Mouse (Mus musculus) liver, adult 2 months (tissue): Measurements from ENCODE around the gene Mtx3. TPM values are rescaled to one million over a fixed set of nuclear protein-coding genes. Genes with fewer than 3 reads are reported as not detected.

Experiments
- DNase-seq: peaks from one replicate; pipeline ENCODE4 v3.0.0-alpha.2; 2011; ENCODE audit warnings: low read depth, low spot score; ENCODE audit errors: extremely low read depth
- H3K27ac ChIP-seq: fragments of 200-500 bp; replicated peaks from 2 replicates; pipeline ENCODE4 v1.5.1; 2012; ENCODE audit warnings: low read depth, mild to moderate bottlenecking, control low read depth, inconsistent platforms, low read length; ENCODE audit not compliant: insufficient read depth
- H3K27me3 ChIP-seq: fragments of 200-500 bp; 2 replicates; pipeline ENCODE4 v1.6.1; 2012; ENCODE audit warnings: mild to moderate bottlenecking, moderate library complexity, low read length, inconsistent platforms; ENCODE audit not compliant: control insufficient read depth, insufficient read depth
- H3K36me3 ChIP-seq: fragments of 200-500 bp; 2 replicates; pipeline ENCODE4 v1.6.1; 2012; ENCODE audit warnings: low read length, inconsistent platforms; ENCODE audit not compliant: control insufficient read depth, insufficient read depth
- H3K4me1 ChIP-seq: fragments of 200-500 bp; 2 replicates; pipeline ENCODE4 v1.6.1; 2011; ENCODE audit warnings: low read length; ENCODE audit not compliant: control insufficient read depth, insufficient read depth
- H3K4me3 ChIP-seq: fragments of 200-500 bp; 2 replicates; pipeline ENCODE4 v1.5.1; 2011; ENCODE audit warnings: low read depth, mild to moderate bottlenecking, control low read depth, low read length, moderate library complexity; ENCODE audit not compliant: insufficient read depth
- H3K79me2 ChIP-seq: fragments of 200-500 bp; 2 replicates; pipeline ENCODE4 v1.6.1; 2012; ENCODE audit warnings: inconsistent platforms, mild to moderate bottlenecking, low read length, moderate library complexity; ENCODE audit not compliant: control insufficient read depth, insufficient read depth
- H3K9ac ChIP-seq: fragments of 200-500 bp; 2 replicates; pipeline ENCODE4 v1.6.1; 2012; ENCODE audit warnings: low read depth, mild to moderate bottlenecking, control low read depth, inconsistent platforms, low read length
- CTCF ChIP-seq: fragments of 200-500 bp; IDR thresholded peaks from 2 replicates; pipeline ENCODE4 v1.5.1; 2011; ENCODE audit warnings: low read depth, low read length, control low read depth
- POLR2A ChIP-seq: fragments of 200-500 bp; IDR thresholded peaks from 2 replicates; pipeline ENCODE4 v1.6.1; 2011; ENCODE audit warnings: low read length, control low read depth; ENCODE audit not compliant: insufficient read depth; ENCODE audit errors: extremely low read depth
- WGBS: fragments of 180-500 bp; shearing (Covaris S2); methylation state at CpG from one replicate; pipeline ENCODE4 v1.1.7; 2018; 5-methylcytosine and 5-hydroxymethylcytosine counted together
- polyA plus RNA-seq: library from polyadenylated mRNA; depleted of rRNA; stranded (reverse); fragments of >200 nt; gene quantifications from 2 replicates; pipeline ENCODE4 v1.2.3, GENCODE M21; 2012; rRNA removed
- total RNA-seq: library from RNA; depleted of rRNA; stranded (reverse); fragments of >200 nt; gene quantifications from 2 replicates; pipeline ENCODE4 v1.2.3, GENCODE M21; 2014; rRNA removed

Gene Mtx3
- total and polyA plus RNA-seq, 2 experiments: 2.6 to 10.4 TPM

- Histone ChIP-seq H3K27me3 (no peaks in the 10 kb centered on the region), H3K36me3 (no peaks in the 10 kb centered on the region), H3K79me2 (no peaks in the 10 kb centered on the region), H3K9ac (no peak overlapping the region), H3K27ac (no peak overlapping the region), H3K4me1 (no peaks in the 10 kb centered on the region), H3K4me3 (no peak overlapping the region)
- WGBS: 96% methylated on average over 1 of the region's 1 CpGs
- no peak for DNase-seq
- TF ChIP-seq CTCF (no peak), POLR2A (no peak)
Measured at GRCm38 (mm10) chr13:92884930-92885329, 40.4 kb downstream of the Mtx3 start.

- DNase-seq: no peak
- TF ChIP-seq POLR2A: no peak
- no peak for TF ChIP-seq CTCF
- Histone ChIP-seq H3K27ac (no peak overlapping the region), H3K36me3 (no peaks in the 10 kb centered on the region), H3K27me3 (no peaks in the 10 kb centered on the region), H3K4me1 (no peaks in the 10 kb centered on the region), H3K9ac (no peak overlapping the region), H3K4me3 (no peak overlapping the region), H3K79me2 (no peaks in the 10 kb centered on the region)
- 81% methylated on average over 6 of the region's 6 CpGs for WGBS
Measured at GRCm38 (mm10) chr13:92899087-92899486, 54.5 kb downstream of the Mtx3 start.

GRCm38 (mm10) chr13:92903291-92903690, 58.7 kb downstream of the Mtx3 start:
- Histone ChIP-seq H3K36me3 (no peaks in the 10 kb centered on the region), H3K9ac (no peak overlapping the region), H3K4me3 (no peak overlapping the region), H3K79me2 (no peaks in the 10 kb centered on the region), H3K27ac (no peak overlapping the region), H3K27me3 (no peaks in the 10 kb centered on the region), H3K4me1 (no peaks in the 10 kb centered on the region; the same call in 1 of the 2 replicates)
- 49% methylated on average over 4 of the region's 4 CpGs for WGBS
- TF ChIP-seq CTCF: no peak
- no peak for TF ChIP-seq POLR2A
- DNase-seq: peak; percentile 21

GRCm38 (mm10) chr13:92905944-92906343, 61.4 kb downstream of the Mtx3 start:
- TF ChIP-seq POLR2A: no peak
- no peaks in the 10 kb centered on the region for H3K79me2 ChIP-seq
- no peaks in the 10 kb centered on the region for H3K36me3 ChIP-seq
- DNase-seq: no peak
- WGBS: 81% methylated on average over 5 of the region's 5 CpGs
- H3K27me3 ChIP-seq: no peaks in the 10 kb centered on the region
- H3K9ac ChIP-seq: no peak overlapping the region
- no peak overlapping the region for H3K4me3 ChIP-seq
- no peak overlapping the region for H3K27ac ChIP-seq
- H3K4me1 ChIP-seq: no peaks in the 10 kb centered on the region; the same call in 1 of the 2 replicates

GRCm38 (mm10) chr13:92907366-92907765, 62.8 kb downstream of the Mtx3 start:
- TF ChIP-seq CTCF (no peak), POLR2A (no peak)
- no peaks in the 10 kb centered on the region for H3K79me2 ChIP-seq
- no peaks in the 10 kb centered on the region for H3K36me3 ChIP-seq
- H3K27ac ChIP-seq: peak overlapping the region; percentile 30; the same call in 1 of the 2 replicates
- H3K4me1 ChIP-seq: no peaks in the 10 kb centered on the region; the same call in 1 of the 2 replicates
- no peak overlapping the region for H3K9ac ChIP-seq
- H3K27me3 ChIP-seq: no peaks in the 10 kb centered on the region
- WGBS: 50% methylated on average over 5 of the region's 5 CpGs
- DNase-seq: peak; percentile 18
- no peak overlapping the region for H3K4me3 ChIP-seq

Other genes starting within 250 kb of the Mtx3 start
- gene Serinc5, start 233.7 kb upstream of the Mtx3 start, total RNA-seq: 18.0 and 24.1 TPM in 2 replicates
- 10.9 and 14.3 TPM in 2 replicates for gene Serinc5, start 233.7 kb upstream of the Mtx3 start, polyA plus RNA-seq
- gene Thbs4, start 49.9 kb upstream of the Mtx3 start, total RNA-seq: 0.09 TPM in 1 of 2 replicates, not detected in the other
- gene Thbs4, start 49.9 kb upstream of the Mtx3 start, polyA plus RNA-seq: 0.04 and 0.05 TPM in 2 replicates